Mouse (Mus musculus) MEL (cell line): ENCODE measurements at regions not wholly inside any gene's neighbourhood (a gene's known extent, or its start where the extent isn't known, plus 50 kb on each side); places are given as distances from the start of the nearest gene placed in this dataset.
"Not testable (repeated sequence)": the region's sequence is repeated elsewhere in the genome, so short reads cannot be mapped to it uniquely, and the experiment has no call there.

ENCODE experiments used
- DNase-seq: peaks from one replicate; pipeline ENCODE4 v3.0.0; 2011; ENCODE audit warnings: low read depth, low spot score
- H3K27ac ChIP-seq: 2 replicates; pipeline ENCODE4 v1.5.1; 2012; ENCODE audit warnings: low read depth, mild to moderate bottlenecking, control low read depth, low read length, moderate library complexity; ENCODE audit not compliant: control insufficient read depth
- H3K27me3 ChIP-seq, 2 experiments: fragments of 150-350 bp in 1 of 2; sonication (generic) in 1 of 2; 2 replicates each; pipeline ENCODE4 v1.6.1; 2012; ENCODE audit warnings: low read length in 2 of 2, mild to moderate bottlenecking in 2 of 2, improper control_type of control experiment in 1 of 2, moderate library complexity in 1 of 2; ENCODE audit not compliant: insufficient read depth in 2 of 2, control insufficient read depth in 1 of 2
- H3K36me3 ChIP-seq, 2 experiments: 2 replicates each; pipeline ENCODE4 v1.6.1; 2012 to 2014; ENCODE audit warnings: low read length in 2 of 2, improper control_type of control experiment in 1 of 2, inconsistent platforms in 1 of 2, mild to moderate bottlenecking in 1 of 2; ENCODE audit not compliant: insufficient read depth in 2 of 2, control insufficient read depth in 1 of 2
- H3K4me1 ChIP-seq, 2 experiments: fragments of 150-350 bp in 1 of 2; sonication (generic) in 1 of 2; 2 replicates each; pipeline ENCODE4 v1.6.1; 2012; ENCODE audit warnings: low read length in 2 of 2, improper control_type of control experiment in 1 of 2, mild to moderate bottlenecking in 1 of 2; ENCODE audit not compliant: insufficient read depth in 2 of 2, control insufficient read depth in 1 of 2
- H3K4me3 ChIP-seq, 2 experiments: fragments of 150-350 bp in 1 of 2; sonication (generic) in 1 of 2; 2 replicates each; pipeline ENCODE4 v1.5.1; 2012; ENCODE audit warnings: low read depth in 2 of 2, low read length in 2 of 2, mild to moderate bottlenecking in 2 of 2, moderate library complexity in 2 of 2, control low read depth in 1 of 2, improper control_type of control experiment in 1 of 2; ENCODE audit not compliant: control insufficient read depth in 1 of 2, insufficient read depth in 1 of 2
- H3K79me2 ChIP-seq: 2 replicates; pipeline ENCODE4 v1.6.1; 2012; ENCODE audit warnings: mild to moderate bottlenecking, low read length, moderate library complexity; ENCODE audit not compliant: control insufficient read depth, poor library complexity, insufficient read depth
- H3K9ac ChIP-seq: 2 replicates; pipeline ENCODE4 v1.6.1; 2012; ENCODE audit warnings: low read depth, mild to moderate bottlenecking, control low read depth, low read length, moderate library complexity; ENCODE audit not compliant: control insufficient read depth, poor library complexity, severe bottlenecking
- H3K9me3 ChIP-seq: fragments of 150-350 bp; sonication (generic); replicated peaks from 2 replicates; pipeline ENCODE4 v1.6.1; 2012; ENCODE audit warnings: mild to moderate bottlenecking, low read length, improper control_type of control experiment, moderate library complexity; ENCODE audit not compliant: insufficient read depth
- BHLHE40 ChIP-seq: IDR thresholded peaks from 2 replicates; pipeline ENCODE4 v1.6.1; 2012; ENCODE audit warnings: low read depth, mild to moderate bottlenecking, inconsistent platforms, low read length, improper control_type of control experiment, borderline replicate concordance
- CHD2 ChIP-seq: IDR thresholded peaks from 2 replicates; pipeline ENCODE4 v1.6.1; 2011; ENCODE audit warnings: low read length, improper control_type of control experiment
- E2F4 ChIP-seq: IDR thresholded peaks from 2 replicates; pipeline ENCODE4 v1.6.1; 2011; ENCODE audit warnings: low read depth, low read length, improper control_type of control experiment, borderline replicate concordance
- EP300 ChIP-seq, 2 experiments: IDR thresholded peaks; 2 replicates each; pipeline ENCODE4 v1.6.1; 2011; ENCODE audit warnings: improper control_type of control experiment in 2 of 2, low read length in 2 of 2, low read depth in 1 of 2, mild to moderate bottlenecking in 1 of 2
- GABPA ChIP-seq: IDR thresholded peaks from 2 replicates; pipeline ENCODE4 v1.6.1; 2012; ENCODE audit warnings: low read depth, mild to moderate bottlenecking, inconsistent platforms, low read length, improper control_type of control experiment, moderate library complexity
- GATA1 ChIP-seq: IDR thresholded peaks from 2 replicates; pipeline ENCODE4 v1.6.1; 2011; ENCODE audit warnings: low read depth, low read length, improper control_type of control experiment
- JUND ChIP-seq: IDR thresholded peaks from 2 replicates; pipeline ENCODE4 v1.6.1; 2011; ENCODE audit warnings: low read depth, mild to moderate bottlenecking, improper control_type of control experiment, low read length
- MAFK ChIP-seq: IDR thresholded peaks from 2 replicates; pipeline ENCODE4 v1.6.1; 2011; ENCODE audit warnings: low read depth, mild to moderate bottlenecking, low read length, improper control_type of control experiment, borderline replicate concordance
- MAZ ChIP-seq: IDR thresholded peaks from 2 replicates; pipeline ENCODE4 v1.6.1; 2012; ENCODE audit warnings: low read depth, mild to moderate bottlenecking, inconsistent platforms, low read length, improper control_type of control experiment
- MEF2A ChIP-seq: IDR thresholded peaks from 2 replicates; pipeline ENCODE4 v1.6.1; 2014; ENCODE audit warnings: low read depth, mild to moderate bottlenecking, inconsistent platforms, low read length, improper control_type of control experiment; ENCODE audit not compliant: poor library complexity, insufficient replicate concordance, severe bottlenecking; ENCODE audit errors: extremely low read depth
- MYB ChIP-seq: IDR thresholded peaks from 2 replicates; pipeline ENCODE4 v1.6.1; 2011; ENCODE audit warnings: mild to moderate bottlenecking, low read depth, low read length, improper control_type of control experiment
- MYC ChIP-seq: IDR thresholded peaks from 2 replicates; pipeline ENCODE4 v1.6.1; 2011; ENCODE audit warnings: low read depth, mild to moderate bottlenecking, low read length, improper control_type of control experiment, moderate library complexity
- NRF1 ChIP-seq: IDR thresholded peaks from 2 replicates; pipeline ENCODE4 v1.6.1; 2014; ENCODE audit warnings: low read depth, mild to moderate bottlenecking, inconsistent platforms, low read length, improper control_type of control experiment, moderate library complexity; ENCODE audit not compliant: poor library complexity, insufficient read depth, severe bottlenecking
- POLR2AphosphoS2 ChIP-seq: IDR thresholded peaks from 2 replicates; pipeline ENCODE4 v1.6.1; 2011; ENCODE audit warnings: low read length, improper control_type of control experiment
- RAD21 ChIP-seq: IDR thresholded peaks from 2 replicates; pipeline ENCODE4 v1.6.1; 2011; ENCODE audit warnings: mild to moderate bottlenecking, low read depth, low read length, improper control_type of control experiment
- RCOR1 ChIP-seq: IDR thresholded peaks from 2 replicates; pipeline ENCODE4 v1.6.1; 2012; ENCODE audit warnings: low read depth, mild to moderate bottlenecking, inconsistent platforms, low read length, improper control_type of control experiment
- SMC3 ChIP-seq: IDR thresholded peaks from 2 replicates; pipeline ENCODE4 v1.6.1; 2011; ENCODE audit warnings: low read depth, low read length, improper control_type of control experiment
- USF2 ChIP-seq, 2 experiments: IDR thresholded peaks; 2 replicates each; pipeline ENCODE4 v1.6.1; 2011 to 2012; ENCODE audit warnings: improper control_type of control experiment in 2 of 2, low read length in 2 of 2, borderline replicate concordance in 1 of 2, inconsistent platforms in 1 of 2, low read depth in 1 of 2, mild to moderate bottlenecking in 1 of 2; ENCODE audit not compliant: insufficient read depth in 1 of 2
- ZC3H11A ChIP-seq: IDR thresholded peaks from 2 replicates; pipeline ENCODE4 v1.6.1; 2012; ENCODE audit warnings: low read depth, mild to moderate bottlenecking, inconsistent platforms, low read length, improper control_type of control experiment
- ZMIZ1 ChIP-seq: IDR thresholded peaks from 2 replicates; pipeline ENCODE4 v1.6.1; 2012; ENCODE audit warnings: low read depth, mild to moderate bottlenecking, inconsistent platforms, low read length, improper control_type of control experiment, moderate library complexity

GRCm38 (mm10) chr3:18802794-18803193, 825.7 kb downstream of the 1700064H15Rik start:
- Histone ChIP-seq H3K4me1 (no peaks in the 10 kb centered on the region), H3K4me3 (no peak overlapping the region), H3K79me2 (no peaks in the 10 kb centered on the region), H3K9ac (no peak overlapping the region), H3K36me3 (no peaks in the 10 kb centered on the region), H3K9me3 (no peaks in the 10 kb centered on the region), H3K27ac (no peak overlapping the region), H3K27me3 (no peaks in the 10 kb centered on the region)
- TF ChIP-seq RAD21: no peak
- TF ChIP-seq MAZ: no peak
- TF ChIP-seq USF2 (IDR thresholded peaks at IDR 0.05; ENCODE audit: borderline replicate concordance in 1 of 2, insufficient read depth in 1 of 2, low read depth in 1 of 2, low read length in 2 of 2): no peak
- no peak for TF ChIP-seq MYC
- TF ChIP-seq ZC3H11A: no peak
- no peak for TF ChIP-seq MAFK
- no peak for TF ChIP-seq CHD2
- TF ChIP-seq BHLHE40: no peak
- no peak for TF ChIP-seq ZMIZ1
- TF ChIP-seq GABPA: no peak
- no peak for TF ChIP-seq NRF1
- TF ChIP-seq RCOR1: no peak
- DNase-seq: no peak

DNA sequence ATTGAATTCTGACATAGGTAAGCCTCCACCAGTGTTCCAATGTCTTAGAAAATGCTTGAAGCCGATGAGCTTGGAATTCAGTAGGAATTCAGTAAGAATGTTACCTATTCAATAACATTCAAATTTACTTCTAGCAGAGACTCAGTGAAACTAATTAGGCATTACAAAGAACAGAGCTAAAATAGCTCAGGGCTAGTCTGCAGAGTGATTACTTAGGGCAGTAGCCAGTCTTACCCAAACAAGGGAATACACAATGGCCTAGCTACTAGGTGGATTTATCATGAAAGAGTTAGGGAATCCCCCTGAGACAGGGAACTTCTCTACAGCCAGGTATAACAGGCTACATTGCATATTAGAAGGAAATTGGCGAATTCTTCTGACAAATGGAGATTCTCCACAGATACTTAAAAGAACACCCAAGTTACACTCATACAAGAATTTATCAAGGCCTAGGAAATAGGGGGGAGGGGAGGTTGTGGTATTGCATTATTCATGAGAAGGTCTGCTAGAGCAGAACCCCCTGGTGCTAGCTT, 799.6 kb downstream of the 1700064H15Rik start:
- H3K9me3 ChIP-seq, H3K4me1 ChIP-seq, H3K27ac ChIP-seq, DNase-seq, H3K27me3 ChIP-seq, H3K79me2 ChIP-seq, H3K36me3 ChIP-seq, H3K9ac ChIP-seq, H3K4me3 ChIP-seq: not testable (repeated sequence)

- Histone ChIP-seq H3K36me3 (no peaks in the 10 kb centered on the region), H3K27me3 (no peaks in the 10 kb centered on the region), H3K9ac (no peak overlapping the region), H3K4me1 (no peaks in the 10 kb centered on the region), H3K27ac (no peak overlapping the region)
- no peak for DNase-seq
- TF ChIP-seq EP300 (IDR thresholded peaks at IDR 0.05; ENCODE audit: low read depth in 1 of 2, low read length in 2 of 2): no peak
- no peak for TF ChIP-seq MYB
- TF ChIP-seq MEF2A: no peak
- no peak for TF ChIP-seq POLR2AphosphoS2
- TF ChIP-seq GATA1: no peak
- no peak for TF ChIP-seq USF2 (IDR thresholded peaks at IDR 0.05; ENCODE audit: borderline replicate concordance in 1 of 2, insufficient read depth in 1 of 2, low read depth in 1 of 2, low read length in 2 of 2)
- TF ChIP-seq SMC3: no peak
- no peak for TF ChIP-seq NRF1
- TF ChIP-seq E2F4: no peak
- TF ChIP-seq JUND: no peak
- TF ChIP-seq, all 39 proteins: peak for 0
- H3K79me2 ChIP-seq: no peaks in the 10 kb centered on the region
- H3K4me3 ChIP-seq: no peak overlapping the region
- H3K9me3 ChIP-seq: no peaks in the 10 kb centered on the region
Measured at GRCm38 (mm10) chr3:18868117-18868739, 760.2 kb downstream of the 1700064H15Rik start.
